Mouse (Mus musculus): ENCODE results near the gene Olfr870. TPM values are rescaled to one million over a fixed set of nuclear protein-coding genes. Genes with fewer than 3 reads are reported as not detected.

Gene Olfr870
- polyA plus RNA-seq, 1 experiment, result not detected

GRCm38 (mm10) chr9:20149706-20150105 is 24.2 kb downstream of the Olfr870 start:
- Histone ChIP-seq H3K27ac (ENCODE audit: insufficient read depth, low read depth, low read length) (no peak overlapping the region), H3K36me3 (ENCODE audit: control insufficient read depth, insufficient read depth, low read length) (no peaks in the 10 kb centered on the region), H3K27me3 (ENCODE audit: control insufficient read depth, insufficient read depth, low read length) (no peaks in the 10 kb centered on the region), H3K4me3 (ENCODE audit: low read depth, low read length) (no peak overlapping the region), H3K4me1 (ENCODE audit: control insufficient read depth, insufficient read depth, insufficient read length, low read length) (no peaks in the 10 kb centered on the region)
- 91% methylated on average over 3 of the region's 3 CpGs for WGBS
- TF ChIP-seq POLR2A (IDR thresholded peaks at IDR 0.05; ENCODE audit: low read depth, low read length) (no peak), CTCF (IDR thresholded peaks at IDR 0.05; ENCODE audit: extremely low read depth, insufficient read length, insufficient replicate concordance, low read depth, low read length) (no peak)

- Histone ChIP-seq H3K4me3 (ENCODE audit: low read depth, low read length) (no peak within 1 kb of the TSS), H3K27ac (ENCODE audit: insufficient read depth, low read depth, low read length) (no peak within 1 kb of the TSS), H3K36me3 (ENCODE audit: control insufficient read depth, insufficient read depth, low read length) (no peaks in the 10 kb centered on the region), H3K27me3 (ENCODE audit: control insufficient read depth, insufficient read depth, low read length) (no peaks in the 10 kb centered on the region), H3K4me1 (ENCODE audit: control insufficient read depth, insufficient read depth, insufficient read length, low read length) (no peaks in the 10 kb centered on the region)
- no peak for TF ChIP-seq POLR2A (IDR thresholded peaks at IDR 0.05; ENCODE audit: low read depth, low read length)
- TF ChIP-seq CTCF (IDR thresholded peaks at IDR 0.05; ENCODE audit: extremely low read depth, insufficient read length, insufficient replicate concordance, low read depth, low read length), result no peak
- WGBS, result 62% methylated on average over 2 of the region's 2 CpGs
Measured at GRCm38 (mm10) chr9:20128709-20129108, 45.1 kb downstream of the Olfr870 start, which contains the start of gene Olfr869. Gene Olfr869 (plus strand): TSS chr9:20129009.

Other genes with a start within 250 kb of the Olfr870 start
- not detected in 2 replicates for gene Olfr866, start 146.0 kb downstream of the Olfr870 start, polyA plus RNA-seq (2012; rRNA removed)
- not detected in 2 replicates for gene Olfr867, start 116.5 kb downstream of the Olfr870 start, polyA plus RNA-seq (2012; rRNA removed)
- not detected in 2 replicates for gene Olfr868, start 75.4 kb downstream of the Olfr870 start, polyA plus RNA-seq (2012; rRNA removed)
- not detected in 2 replicates for gene Olfr869, start 45.0 kb downstream of the Olfr870 start, polyA plus RNA-seq (2012; rRNA removed)
- not detected in 2 replicates for gene Olfr871, start 38.1 kb upstream of the Olfr870 start, polyA plus RNA-seq (2012; rRNA removed)
- gene Olfr872, start 63.1 kb upstream of the Olfr870 start, polyA plus RNA-seq (2012; rRNA removed), result not detected in 2 replicates
- gene Olfr39, start 108.3 kb upstream of the Olfr870 start, polyA plus RNA-seq (2012; rRNA removed), result not detected in 2 replicates
- gene Olfr873, start 124.5 kb upstream of the Olfr870 start, polyA plus RNA-seq (2012; rRNA removed), result not detected in 2 replicates
- not detected in 2 replicates for gene Olfr18, start 162.0 kb upstream of the Olfr870 start, polyA plus RNA-seq (2012; rRNA removed)
- 0.10 and 0.75 TPM in 2 replicates for gene Zfp560, start 211.1 kb upstream of the Olfr870 start, polyA plus RNA-seq (2012; rRNA removed)

All from small intestine, adult 2 months (tissue).